Mouse (Mus musculus): ENCODE data around the gene Filip1. TPM values are rescaled to one million over a fixed set of nuclear protein-coding genes. Genes with fewer than 3 reads are reported as not detected.

Filip1 gene
- polyA plus RNA-seq, 1 experiment, result 6.4 TPM

DNA sequence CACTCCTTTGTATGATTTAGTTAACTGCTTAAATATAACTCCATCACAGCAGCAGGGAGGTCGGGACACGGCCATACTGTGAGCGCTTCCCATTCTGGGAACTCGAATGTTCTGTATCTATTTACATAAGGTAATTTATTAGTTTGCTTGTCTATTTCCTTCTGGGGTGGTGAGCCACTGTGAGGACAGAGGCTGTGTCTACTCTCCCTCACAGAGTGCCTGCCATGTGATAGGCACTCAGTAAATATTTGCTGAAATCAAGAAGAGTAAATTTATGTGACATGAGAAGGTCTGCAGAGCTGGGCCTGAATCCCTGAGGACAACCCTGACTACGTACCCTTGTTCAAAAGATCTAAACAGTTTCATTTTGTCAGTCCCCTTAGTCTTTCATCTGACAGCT lies 143.1 kb downstream of the Filip1 start:
- H3K27ac ChIP-seq (ENCODE audit: insufficient read depth, low read length), result no peak overlapping the region
- no peak for TF ChIP-seq POLR2A (IDR thresholded peaks at IDR 0.05; ENCODE audit: extremely low read depth, insufficient read depth, low read length)
- no peak for TF ChIP-seq CTCF (IDR thresholded peaks at IDR 0.05; ENCODE audit: extremely low read depth, insufficient read depth, low read length)
- no peaks in the 10 kb centered on the region for H3K4me1 ChIP-seq (ENCODE audit: control insufficient read depth, insufficient read depth, low read length)
- H3K4me3 ChIP-seq (ENCODE audit: insufficient read depth, low read length), result no peak overlapping the region

DNA sequence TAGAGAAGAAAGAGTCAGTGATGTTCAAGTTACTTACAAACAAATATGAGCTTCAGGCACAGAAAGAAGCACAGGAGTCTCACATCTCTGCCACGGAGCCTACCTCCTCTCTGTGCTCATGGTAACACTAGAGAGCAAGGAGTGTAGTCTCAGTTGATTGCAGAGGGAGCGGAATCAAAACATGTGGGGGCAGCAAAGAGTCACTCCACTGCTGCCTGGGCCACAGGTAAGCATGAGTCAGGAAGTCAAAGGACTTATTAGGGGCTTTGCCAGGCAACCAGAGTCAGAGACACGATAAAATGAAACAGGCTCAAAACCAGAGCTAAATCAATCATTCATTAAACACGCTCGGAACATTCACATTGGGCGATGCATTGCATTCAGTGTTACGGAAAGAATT lies 146.7 kb downstream of the Filip1 start:
- no peaks in the 10 kb centered on the region for H3K4me1 ChIP-seq (ENCODE audit: control insufficient read depth, insufficient read depth, low read length)

DNA sequence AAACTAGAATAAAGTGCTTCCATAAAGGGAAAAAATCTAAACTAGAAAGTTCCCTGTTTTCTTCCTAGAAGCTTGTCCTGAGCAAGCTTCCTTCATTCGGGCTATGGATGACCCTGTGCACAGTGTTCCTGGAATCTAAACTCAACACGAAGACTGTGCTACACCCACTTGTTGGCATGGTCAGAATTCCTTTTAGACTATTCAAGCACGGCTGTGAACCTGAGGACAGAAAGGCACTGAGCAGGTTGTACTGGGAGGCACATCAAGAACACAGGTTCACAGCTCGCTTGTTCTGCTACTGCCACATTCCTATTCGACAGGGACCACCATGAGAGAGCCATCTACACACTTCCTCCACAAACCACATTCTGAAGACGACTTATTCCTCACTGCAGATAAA lies 150.1 kb downstream of the Filip1 start:
- no peak overlapping the region for H3K27ac ChIP-seq (ENCODE audit: insufficient read depth, low read length)
- TF ChIP-seq CTCF (IDR thresholded peaks at IDR 0.05; ENCODE audit: extremely low read depth, insufficient read depth, low read length) (no peak), POLR2A (IDR thresholded peaks at IDR 0.05; ENCODE audit: extremely low read depth, insufficient read depth, low read length) (no peak)
- H3K4me3 ChIP-seq (ENCODE audit: insufficient read depth, low read length), result no peak overlapping the region
- no peaks in the 10 kb centered on the region for H3K4me1 ChIP-seq (ENCODE audit: control insufficient read depth, insufficient read depth, low read length)

More for the DNA sequence above, 146.7 kb downstream of the Filip1 start:
- Histone ChIP-seq H3K27ac (ENCODE audit: insufficient read depth, low read length) (no peak overlapping the region), H3K4me3 (ENCODE audit: insufficient read depth, low read length) (no peak overlapping the region)
- TF ChIP-seq CTCF (IDR thresholded peaks at IDR 0.05; ENCODE audit: extremely low read depth, insufficient read depth, low read length) (0 out of 2 replicates have a peak, but pooled peaks have one; percentile 4), POLR2A (IDR thresholded peaks at IDR 0.05; ENCODE audit: extremely low read depth, insufficient read depth, low read length) (no peak)

DNA sequence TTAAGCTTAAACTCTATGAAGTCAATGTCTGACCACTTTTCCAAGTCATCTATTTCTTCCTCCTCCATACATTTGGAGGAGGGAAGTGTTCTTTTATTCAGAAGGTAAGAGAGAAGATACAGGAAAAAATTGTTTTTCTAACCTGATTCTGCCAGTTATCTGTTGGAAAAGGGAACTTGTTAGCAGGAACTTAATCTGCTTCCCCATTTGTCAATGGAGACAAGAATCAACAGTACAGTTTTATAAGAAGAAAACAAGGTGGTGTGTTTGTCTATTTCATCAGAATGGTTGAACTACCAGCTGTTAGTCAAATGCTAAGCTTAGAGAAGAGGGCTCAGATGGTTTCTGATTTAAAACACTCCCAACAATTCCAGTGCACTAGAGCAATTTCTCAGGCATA lies 165.6 kb downstream of the Filip1 start:
- H3K4me3 ChIP-seq (ENCODE audit: insufficient read depth, low read length), result no peak overlapping the region
- TF ChIP-seq POLR2A (IDR thresholded peaks at IDR 0.05; ENCODE audit: extremely low read depth, insufficient read depth, low read length) (no peak), CTCF (IDR thresholded peaks at IDR 0.05; ENCODE audit: extremely low read depth, insufficient read depth, low read length) (no peak)
- H3K27ac ChIP-seq (ENCODE audit: insufficient read depth, low read length), result no peak overlapping the region
- H3K4me1 ChIP-seq (ENCODE audit: control insufficient read depth, insufficient read depth, low read length), result no peaks in the 10 kb centered on the region

DNA sequence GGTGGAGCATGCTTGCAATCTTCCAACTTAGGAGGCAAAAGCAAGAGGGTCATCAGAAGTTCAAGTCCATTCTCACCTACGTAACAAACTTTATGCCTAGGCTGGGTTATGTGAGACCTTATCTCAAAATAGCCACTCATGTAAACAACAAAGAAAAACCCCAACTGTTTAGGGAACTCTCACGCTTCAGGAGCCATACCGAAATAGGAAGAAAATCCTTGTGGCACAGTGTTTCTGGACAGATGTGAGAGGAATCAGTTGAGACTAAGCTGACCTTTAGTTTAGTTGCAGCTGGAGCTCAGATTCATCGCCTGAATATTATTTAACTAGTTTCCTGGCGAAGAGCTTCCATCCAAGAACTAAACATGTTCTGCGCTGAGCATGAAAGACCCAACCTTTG lies 170.0 kb downstream of the Filip1 start:
- no peak overlapping the region for H3K27ac ChIP-seq (ENCODE audit: insufficient read depth, low read length)
- no peak overlapping the region for H3K4me3 ChIP-seq (ENCODE audit: insufficient read depth, low read length)

DNA sequence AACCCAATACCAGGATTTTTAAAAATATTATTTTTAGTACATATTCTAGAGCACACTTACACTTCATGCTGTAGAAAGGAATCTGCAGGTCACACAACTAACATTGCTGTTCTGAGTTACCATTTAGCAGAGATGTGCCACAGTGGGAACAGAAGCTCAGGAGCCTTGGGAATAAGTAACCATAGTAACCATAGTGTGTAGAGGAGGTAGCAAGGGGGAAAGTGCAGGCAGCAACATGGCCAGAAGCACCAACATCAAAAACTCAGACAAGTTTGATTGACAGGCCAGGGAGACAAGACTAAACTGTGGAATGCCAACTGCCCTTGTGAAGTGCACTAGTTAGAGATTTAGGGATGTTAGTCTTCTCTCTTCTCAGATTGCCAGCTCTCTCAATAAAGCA lies 170.6 kb downstream of the Filip1 start:
- H3K27ac ChIP-seq (ENCODE audit: insufficient read depth, low read length), result no peak overlapping the region
- no peak overlapping the region for H3K4me3 ChIP-seq (ENCODE audit: insufficient read depth, low read length)
- H3K4me1 ChIP-seq (ENCODE audit: control insufficient read depth, insufficient read depth, low read length), result no peaks in the 10 kb centered on the region
- TF ChIP-seq POLR2A (IDR thresholded peaks at IDR 0.05; ENCODE audit: extremely low read depth, insufficient read depth, low read length), result no peak
- no peak for TF ChIP-seq CTCF (IDR thresholded peaks at IDR 0.05; ENCODE audit: extremely low read depth, insufficient read depth, low read length)

More for the DNA sequence above, 170.0 kb downstream of the Filip1 start:
- TF ChIP-seq POLR2A (IDR thresholded peaks at IDR 0.05; ENCODE audit: extremely low read depth, insufficient read depth, low read length), result no peak
- TF ChIP-seq CTCF (IDR thresholded peaks at IDR 0.05; ENCODE audit: extremely low read depth, insufficient read depth, low read length), result no peak
- no peaks in the 10 kb centered on the region for H3K4me1 ChIP-seq (ENCODE audit: control insufficient read depth, insufficient read depth, low read length)

DNA sequence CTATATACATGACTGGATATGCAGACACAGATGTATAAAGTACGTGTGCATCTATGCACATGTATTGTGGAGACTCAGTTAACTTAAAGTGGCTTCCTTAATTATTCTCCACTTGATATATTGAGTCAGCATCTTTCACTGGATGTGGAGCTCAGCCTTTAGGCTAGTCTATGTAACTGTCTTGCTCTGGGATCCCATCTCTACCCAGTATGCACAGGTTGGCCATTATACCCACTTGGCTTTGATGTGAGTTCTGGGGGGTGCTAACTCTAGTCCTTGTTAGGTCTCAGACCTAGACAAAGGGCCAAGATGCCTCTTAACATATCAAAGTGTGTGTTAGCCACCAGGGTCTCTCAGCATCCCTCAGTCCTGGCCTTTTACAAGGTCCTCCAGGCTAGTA lies 181.4 kb downstream of the Filip1 start:
- no peak for TF ChIP-seq POLR2A (IDR thresholded peaks at IDR 0.05; ENCODE audit: extremely low read depth, insufficient read depth, low read length)
- no peak for TF ChIP-seq CTCF (IDR thresholded peaks at IDR 0.05; ENCODE audit: extremely low read depth, insufficient read depth, low read length)
- Histone ChIP-seq H3K4me1 (ENCODE audit: control insufficient read depth, insufficient read depth, low read length) (no peaks in the 10 kb centered on the region), H3K27ac (ENCODE audit: insufficient read depth, low read length) (no peak overlapping the region), H3K4me3 (ENCODE audit: insufficient read depth, low read length) (no peak overlapping the region)

DNA sequence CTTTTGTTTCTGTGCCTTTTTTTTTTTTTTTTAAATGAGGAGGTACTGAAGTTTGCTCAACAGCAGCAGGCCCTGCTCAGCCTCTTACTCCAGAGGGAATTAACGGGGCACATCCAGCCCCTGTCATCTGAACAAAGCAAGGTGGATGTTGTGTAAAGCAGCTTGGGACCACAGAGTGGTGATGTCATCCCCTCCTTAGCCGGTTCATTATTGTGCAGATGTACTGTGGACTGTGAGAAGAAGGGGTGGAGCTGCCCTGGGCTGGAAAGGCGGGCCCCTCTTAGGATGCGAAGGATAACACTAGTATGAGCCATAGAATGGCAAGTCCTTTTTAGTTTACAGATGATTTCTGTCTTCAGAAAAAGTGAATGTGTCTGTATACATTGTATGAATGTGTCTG lies 181.8 kb downstream of the Filip1 start:
- no peaks in the 10 kb centered on the region for H3K4me1 ChIP-seq (ENCODE audit: control insufficient read depth, insufficient read depth, low read length)
- H3K27ac ChIP-seq (ENCODE audit: insufficient read depth, low read length), result no peak overlapping the region
- TF ChIP-seq POLR2A (IDR thresholded peaks at IDR 0.05; ENCODE audit: extremely low read depth, insufficient read depth, low read length) (no peak), CTCF (IDR thresholded peaks at IDR 0.05; ENCODE audit: extremely low read depth, insufficient read depth, low read length) (no peak)
- H3K4me3 ChIP-seq (ENCODE audit: insufficient read depth, low read length), result no peak overlapping the region

DNA sequence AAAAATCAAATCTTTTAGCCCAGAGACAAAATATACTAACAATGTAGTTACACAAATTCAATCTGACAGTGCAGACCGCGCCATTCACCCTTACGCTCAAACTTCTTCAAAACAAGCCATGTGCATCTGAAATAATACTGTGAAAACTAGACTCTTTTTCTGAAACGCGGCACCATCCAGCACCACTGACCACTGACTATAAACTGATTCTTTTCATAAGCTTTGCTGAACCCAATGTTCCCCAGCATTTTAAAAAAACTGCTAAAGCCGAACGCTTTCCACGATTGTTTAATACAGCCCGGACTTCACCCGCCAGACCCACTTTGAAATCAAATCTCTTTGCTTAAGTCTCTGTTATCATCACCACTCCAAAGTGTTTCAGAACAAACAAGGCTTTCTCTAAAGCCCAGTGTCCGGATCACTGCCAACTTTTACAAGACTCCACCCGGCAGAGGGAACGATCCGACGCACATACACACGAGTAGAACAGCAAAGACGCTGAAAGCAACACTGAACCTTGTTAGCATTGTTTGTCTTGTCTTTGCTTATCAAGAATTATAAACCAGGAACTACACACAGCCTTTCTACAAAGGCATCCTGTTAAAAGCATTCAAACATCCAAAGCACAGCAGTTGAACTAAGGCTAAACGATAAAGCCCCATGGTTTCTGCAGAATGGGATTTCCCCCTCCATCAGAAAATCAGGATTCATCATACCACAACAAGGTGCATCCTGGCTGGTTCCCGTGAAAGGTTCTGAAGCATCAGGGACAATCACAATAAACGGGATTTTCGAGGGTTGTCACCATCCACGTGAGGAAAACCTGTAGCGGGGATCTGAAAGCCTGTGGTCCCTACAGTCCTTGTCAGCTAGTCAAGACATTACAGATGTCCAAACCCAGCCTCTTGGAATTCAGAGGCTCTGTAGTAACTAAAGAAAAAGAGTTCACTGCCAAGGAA lies 182.5 kb downstream of the Filip1 start:
- no peak overlapping the region for H3K27ac ChIP-seq (ENCODE audit: insufficient read depth, low read length)
- no peaks in the 10 kb centered on the region for H3K4me1 ChIP-seq (ENCODE audit: control insufficient read depth, insufficient read depth, low read length)
- H3K4me3 ChIP-seq (ENCODE audit: insufficient read depth, low read length), result no peak overlapping the region
- TF ChIP-seq POLR2A (IDR thresholded peaks at IDR 0.05; ENCODE audit: extremely low read depth, insufficient read depth, low read length) (no peak), CTCF (IDR thresholded peaks at IDR 0.05; ENCODE audit: extremely low read depth, insufficient read depth, low read length) (no peak)

DNA sequence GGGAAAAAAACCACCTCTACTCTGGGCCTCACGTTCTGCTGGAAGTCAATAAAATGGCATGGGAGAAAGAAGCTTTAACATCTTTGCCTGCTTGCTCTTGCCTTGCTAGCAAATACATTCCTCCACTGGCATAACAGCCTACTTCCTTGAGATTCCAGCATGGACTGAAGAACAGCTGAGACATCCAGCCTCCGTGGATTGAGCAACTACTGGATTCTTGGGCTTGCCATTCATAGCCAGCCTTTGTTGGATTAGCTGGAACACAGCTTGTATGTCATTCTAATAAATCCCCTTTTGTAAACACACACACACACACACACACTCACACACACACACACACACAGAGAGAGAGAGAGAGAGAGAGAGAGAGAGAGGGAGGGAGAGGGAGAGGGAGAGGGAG lies 185.6 kb downstream of the Filip1 start:
- Histone ChIP-seq H3K4me1 (ENCODE audit: control insufficient read depth, insufficient read depth, low read length) (no peaks in the 10 kb centered on the region), H3K27ac (ENCODE audit: insufficient read depth, low read length) (no peak overlapping the region), H3K4me3 (ENCODE audit: insufficient read depth, low read length) (no peak overlapping the region)
- TF ChIP-seq POLR2A (IDR thresholded peaks at IDR 0.05; ENCODE audit: extremely low read depth, insufficient read depth, low read length) (no peak), CTCF (IDR thresholded peaks at IDR 0.05; ENCODE audit: extremely low read depth, insufficient read depth, low read length) (no peak)
